Mouse (Mus musculus): ENCODE data around the gene Ankrd28. TPM values are rescaled to one million over a fixed set of nuclear protein-coding genes. Genes with fewer than 3 reads are reported as not detected.

Ankrd28 gene
- polyA plus RNA-seq, 2 experiments = 11.7 to 17.2 TPM

DNA sequence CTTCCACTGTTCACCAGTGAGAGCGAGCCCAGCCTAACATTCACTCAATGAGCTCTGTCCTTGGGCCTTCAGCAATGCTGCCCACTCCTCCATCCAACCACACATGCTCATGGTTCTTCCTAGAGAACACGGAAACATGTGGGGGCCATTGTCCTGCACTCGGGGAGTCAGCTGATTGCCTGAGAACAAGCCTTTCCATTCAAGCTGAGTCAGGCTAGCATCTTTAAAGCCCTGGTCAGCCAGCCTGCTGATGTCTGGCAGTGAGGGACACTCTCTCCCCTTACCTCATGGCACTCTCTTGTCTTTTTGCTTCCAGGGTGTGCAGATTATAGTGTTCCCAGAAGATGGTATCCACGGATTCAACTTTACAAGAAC, 164.9 kb downstream of the Ankrd28 start:
- H3K4me3 ChIP-seq (replicated peaks; ENCODE audit: low read length) = no peak overlapping the region
- H3K36me3 ChIP-seq (ENCODE audit: control insufficient read depth, insufficient read depth, low read length) = peaks cover 14% of the 10 kb centered on the region
- no peaks in the 10 kb centered on the region for H3K27me3 ChIP-seq (ENCODE audit: control insufficient read depth, insufficient read depth, low read length)
- no peak for TF ChIP-seq POLR2A (IDR thresholded peaks at IDR 0.05; ENCODE audit: borderline replicate concordance, extremely low read depth, insufficient read depth, insufficient read length)
- H3K4me1 ChIP-seq (ENCODE audit: control insufficient read depth, insufficient read depth, low read length) = peaks cover 69% of the 10 kb centered on the region
- no peak overlapping the region for H3K9ac ChIP-seq (ENCODE audit: low read depth, low read length, severe bottlenecking)
- no peak overlapping the region for H3K4me2 ChIP-seq (replicated peaks; ENCODE audit: low read depth, low read length, severe bottlenecking)
- no peak overlapping the region; the same call in 1 of the 2 replicates for H3K27ac ChIP-seq (replicated peaks; ENCODE audit: low read depth, low read length)
- no peak for DNase-seq (ENCODE audit: low spot score)
- ATAC-seq (ENCODE audit: low FRiP score, low read depth) = no peak
- 78% methylated on average over 4 of the region's 4 CpGs for WGBS
- no peaks in the 10 kb centered on the region for H3K9me3 ChIP-seq (ENCODE audit: control insufficient read depth, low read length)

DNA sequence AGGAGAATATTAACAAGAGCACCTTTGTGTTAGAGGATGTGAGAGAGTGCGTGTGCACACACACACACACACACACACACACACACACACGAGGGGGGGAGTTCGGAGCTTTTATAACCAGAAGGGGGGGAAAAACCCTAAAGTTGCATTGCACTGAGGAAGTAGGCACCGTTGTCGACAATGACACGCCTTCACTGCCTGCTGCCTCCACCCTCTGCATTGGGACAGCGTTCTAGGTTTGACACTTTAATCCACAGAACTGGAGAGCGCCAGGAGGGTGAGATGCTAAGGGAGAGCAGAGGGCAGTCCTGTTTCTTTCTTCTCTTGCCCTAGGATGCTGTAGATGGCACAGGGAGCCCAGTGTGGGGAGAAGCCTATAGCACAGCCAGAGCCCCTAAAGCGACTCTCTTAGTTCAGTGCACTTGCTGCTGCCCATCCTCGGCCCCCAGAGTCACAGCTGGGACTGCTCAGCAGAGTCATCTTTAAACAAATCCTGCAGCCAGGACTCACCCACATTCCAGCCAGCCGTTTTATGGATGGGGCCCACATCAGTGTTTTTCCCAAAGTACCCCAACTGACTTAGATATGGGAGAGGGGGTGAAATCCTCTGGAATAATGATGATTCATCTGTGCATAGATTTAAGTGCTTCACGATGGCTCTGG, 165.4 kb downstream of the Ankrd28 start:
- Histone ChIP-seq H3K27ac (replicated peaks; ENCODE audit: low read depth, low read length) (peak overlapping the region; percentile 99; the same call in 1 of the 2 replicates), H3K9ac (ENCODE audit: low read depth, low read length, severe bottlenecking) (no peak overlapping the region), H3K9me3 (ENCODE audit: control insufficient read depth, low read length) (no peaks in the 10 kb centered on the region), H3K4me3 (replicated peaks; ENCODE audit: low read length) (no peak overlapping the region), H3K27me3 (ENCODE audit: control insufficient read depth, insufficient read depth, low read length) (no peaks in the 10 kb centered on the region), H3K4me2 (replicated peaks; ENCODE audit: low read depth, low read length, severe bottlenecking) (no peak overlapping the region), H3K36me3 (ENCODE audit: control insufficient read depth, insufficient read depth, low read length) (peaks cover 14% of the 10 kb centered on the region), H3K4me1 (ENCODE audit: control insufficient read depth, insufficient read depth, low read length) (peaks cover 70% of the 10 kb centered on the region)
- no peak for TF ChIP-seq POLR2A (IDR thresholded peaks at IDR 0.05; ENCODE audit: borderline replicate concordance, extremely low read depth, insufficient read depth, insufficient read length)
- DNase-seq (ENCODE audit: low spot score) (no peak), ATAC-seq (ENCODE audit: low FRiP score, low read depth) (no peak)
- WGBS = 58% methylated on average over 12 of the region's 12 CpGs

DNA sequence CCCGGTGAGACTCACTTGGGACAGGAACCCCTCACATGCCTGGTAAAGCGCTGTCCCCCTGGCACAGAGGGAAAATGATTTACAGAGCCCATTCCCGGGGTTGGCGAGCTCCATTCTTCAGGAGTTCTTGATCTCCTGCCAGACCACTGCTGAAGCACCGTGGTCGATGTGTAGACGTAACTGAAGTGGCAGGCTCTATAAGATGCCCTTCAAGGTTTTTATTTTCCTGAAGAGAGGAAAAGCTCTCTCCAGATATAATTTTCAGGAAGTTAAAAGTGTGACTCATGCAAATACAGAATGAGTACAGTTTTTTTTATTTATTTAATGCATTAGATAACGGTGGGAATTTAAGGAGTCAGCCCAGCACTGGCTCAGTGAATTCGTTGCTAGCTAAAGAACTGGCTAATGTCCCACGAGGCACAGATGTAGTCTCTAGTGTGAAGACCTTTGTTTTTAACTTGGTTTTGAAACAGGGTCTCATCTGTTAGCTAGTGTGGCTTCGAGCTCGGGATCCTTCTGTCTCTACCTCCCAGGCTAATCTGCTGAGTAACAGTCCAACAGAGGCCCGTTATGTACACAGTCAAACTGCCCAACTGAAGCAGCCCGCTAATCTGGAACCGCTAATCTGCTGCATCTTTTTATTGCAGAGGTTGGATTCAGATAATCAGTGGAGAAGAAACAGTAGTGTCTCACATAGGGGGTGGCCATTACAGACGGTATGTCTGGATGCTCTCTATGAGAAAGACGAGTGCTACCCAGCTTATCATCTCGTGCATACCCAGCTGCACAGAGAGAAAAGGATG, 166.2 kb downstream of the Ankrd28 start:
- Histone ChIP-seq H3K9ac (ENCODE audit: low read depth, low read length, severe bottlenecking) (no peak overlapping the region), H3K27me3 (ENCODE audit: control insufficient read depth, insufficient read depth, low read length) (no peaks in the 10 kb centered on the region), H3K4me2 (replicated peaks; ENCODE audit: low read depth, low read length, severe bottlenecking) (no peak overlapping the region), H3K9me3 (ENCODE audit: control insufficient read depth, low read length) (no peaks in the 10 kb centered on the region), H3K36me3 (ENCODE audit: control insufficient read depth, insufficient read depth, low read length) (peaks cover 14% of the 10 kb centered on the region), H3K4me1 (ENCODE audit: control insufficient read depth, insufficient read depth, low read length) (peaks cover 69% of the 10 kb centered on the region), H3K27ac (replicated peaks; ENCODE audit: low read depth, low read length) (peak overlapping the region; percentile 99), H3K4me3 (replicated peaks; ENCODE audit: low read length) (no peak overlapping the region)
- 57% methylated on average over 18 of the region's 18 CpGs for WGBS
- no peak for TF ChIP-seq POLR2A (IDR thresholded peaks at IDR 0.05; ENCODE audit: borderline replicate concordance, extremely low read depth, insufficient read depth, insufficient read length)
- ATAC-seq (ENCODE audit: low FRiP score, low read depth) = no peak
- peak; percentile 56 for DNase-seq (ENCODE audit: low spot score)

DNA sequence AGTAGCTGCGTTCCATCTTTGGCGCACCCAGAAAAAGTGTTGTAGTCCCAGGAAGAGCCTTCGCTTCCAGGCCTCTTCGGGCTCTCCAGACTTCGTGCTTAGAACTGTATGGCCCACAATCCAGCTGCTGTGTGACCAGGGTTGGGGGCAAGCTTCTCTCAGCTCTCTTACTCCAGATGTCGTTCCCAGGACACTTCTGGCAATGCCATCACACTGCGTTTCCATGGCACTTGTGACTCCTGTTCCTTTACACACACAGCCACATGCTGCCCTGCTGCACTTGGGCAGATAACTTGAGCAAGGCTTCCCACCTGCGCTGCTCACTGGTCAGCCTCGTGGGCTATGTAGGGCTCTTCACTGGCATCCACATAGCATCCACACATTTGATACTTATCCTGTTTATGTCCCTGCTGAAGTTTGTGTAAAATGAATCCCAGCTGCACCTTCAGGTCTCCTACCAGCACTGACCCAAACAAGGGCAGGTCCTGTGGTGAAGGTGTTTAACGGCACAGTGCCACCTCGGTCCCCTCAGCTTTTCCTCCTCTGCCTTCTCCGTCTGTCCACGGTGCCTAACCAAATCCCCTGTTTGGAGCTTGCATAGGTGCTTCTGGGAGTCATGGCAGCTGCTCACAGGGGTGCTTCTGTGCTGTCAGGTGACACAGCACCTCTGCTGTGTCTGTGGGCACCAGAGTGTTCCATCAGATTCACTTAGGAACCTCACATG, 166.9 kb downstream of the Ankrd28 start:
- Histone ChIP-seq H3K36me3 (ENCODE audit: control insufficient read depth, insufficient read depth, low read length) (peaks cover 11% of the 10 kb centered on the region), H3K9ac (ENCODE audit: low read depth, low read length, severe bottlenecking) (no peak overlapping the region), H3K27me3 (ENCODE audit: control insufficient read depth, insufficient read depth, low read length) (no peaks in the 10 kb centered on the region), H3K4me1 (ENCODE audit: control insufficient read depth, insufficient read depth, low read length) (peaks cover 71% of the 10 kb centered on the region), H3K9me3 (ENCODE audit: control insufficient read depth, low read length) (no peaks in the 10 kb centered on the region), H3K4me2 (replicated peaks; ENCODE audit: low read depth, low read length, severe bottlenecking) (no peak overlapping the region), H3K4me3 (replicated peaks; ENCODE audit: low read length) (no peak overlapping the region), H3K27ac (replicated peaks; ENCODE audit: low read depth, low read length) (peak overlapping the region; percentile 99)
- WGBS = 71% methylated on average over 13 of the region's 13 CpGs
- no peak for TF ChIP-seq POLR2A (IDR thresholded peaks at IDR 0.05; ENCODE audit: borderline replicate concordance, extremely low read depth, insufficient read depth, insufficient read length)
- DNase-seq (ENCODE audit: low spot score) = no peak
- no peak for ATAC-seq (ENCODE audit: low FRiP score, low read depth)

DNA sequence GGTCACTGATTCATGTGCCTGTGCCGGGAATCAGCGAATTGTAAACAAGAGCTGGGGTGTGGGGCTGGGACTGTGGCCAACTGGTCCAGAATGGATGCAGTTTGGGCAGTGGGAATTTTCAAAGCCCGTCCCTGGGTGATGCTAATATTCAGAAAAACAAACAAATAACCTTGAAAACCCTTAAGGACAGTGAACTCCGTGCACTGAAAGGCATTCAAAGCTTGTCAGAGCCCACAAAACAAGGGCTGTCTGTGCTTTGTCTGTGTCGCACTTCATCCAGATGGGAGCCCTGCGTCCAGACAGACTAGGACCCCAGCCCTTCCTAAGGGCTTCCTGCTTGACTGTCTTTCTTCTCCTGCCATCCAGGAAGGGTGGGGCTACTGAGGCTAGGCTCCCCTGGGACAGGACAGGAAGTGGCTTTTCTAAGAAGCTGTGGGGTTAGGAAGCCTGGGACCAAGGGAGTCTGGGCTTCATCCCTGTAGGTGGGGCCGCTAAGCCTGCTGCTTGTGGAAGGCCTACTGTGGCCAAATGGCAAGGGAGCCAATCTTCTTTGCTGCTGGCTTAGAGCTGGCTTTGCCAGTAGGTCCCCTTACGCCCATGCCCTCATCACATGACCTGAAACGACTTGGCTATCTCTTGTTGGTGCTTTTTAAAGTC, 167.8 kb downstream of the Ankrd28 start:
- DNase-seq (ENCODE audit: low spot score) = peak; percentile 61

More for the DNA sequence above, 167.8 kb downstream of the Ankrd28 start:
- no peaks in the 10 kb centered on the region for H3K9me3 ChIP-seq (ENCODE audit: control insufficient read depth, low read length)
- 17% methylated on average over 9 of the region's 9 CpGs for WGBS
- H3K27ac ChIP-seq (replicated peaks; ENCODE audit: low read depth, low read length) = peak overlapping the region; percentile 99
- 0 out of 2 replicates have a peak, but pooled peaks have one; percentile 1 for TF ChIP-seq POLR2A (IDR thresholded peaks at IDR 0.05; ENCODE audit: borderline replicate concordance, extremely low read depth, insufficient read depth, insufficient read length)
- 0 out of 2 replicates have a peak, but pooled peaks have one; percentile 1 for ATAC-seq (ENCODE audit: low FRiP score, low read depth)
- peak overlapping the region; percentile 55 for H3K9ac ChIP-seq (ENCODE audit: low read depth, low read length, severe bottlenecking)
- peaks cover 79% of the 10 kb centered on the region for H3K4me1 ChIP-seq (ENCODE audit: control insufficient read depth, insufficient read depth, low read length)
- H3K36me3 ChIP-seq (ENCODE audit: control insufficient read depth, insufficient read depth, low read length) = peaks cover 10% of the 10 kb centered on the region
- no peaks in the 10 kb centered on the region for H3K27me3 ChIP-seq (ENCODE audit: control insufficient read depth, insufficient read depth, low read length)
- H3K4me3 ChIP-seq (replicated peaks; ENCODE audit: low read length) = peak overlapping the region; percentile 27
- peak overlapping the region; percentile 60 for H3K4me2 ChIP-seq (replicated peaks; ENCODE audit: low read depth, low read length, severe bottlenecking)

All from limb, embryonic 14.5 days (tissue).